Mouse (Mus musculus): ENCODE data around the gene Cacna1c. TPM values are rescaled to one million over a fixed set of nuclear protein-coding genes. Genes with fewer than 3 reads are reported as not detected.
A peak's percentile ranks its signal among the peaks of the same experiment; 100 is the strongest.

Gene Cacna1c
- polyA plus RNA-seq, 1 experiment from 2014 or later: 0.23 TPM

DNA sequence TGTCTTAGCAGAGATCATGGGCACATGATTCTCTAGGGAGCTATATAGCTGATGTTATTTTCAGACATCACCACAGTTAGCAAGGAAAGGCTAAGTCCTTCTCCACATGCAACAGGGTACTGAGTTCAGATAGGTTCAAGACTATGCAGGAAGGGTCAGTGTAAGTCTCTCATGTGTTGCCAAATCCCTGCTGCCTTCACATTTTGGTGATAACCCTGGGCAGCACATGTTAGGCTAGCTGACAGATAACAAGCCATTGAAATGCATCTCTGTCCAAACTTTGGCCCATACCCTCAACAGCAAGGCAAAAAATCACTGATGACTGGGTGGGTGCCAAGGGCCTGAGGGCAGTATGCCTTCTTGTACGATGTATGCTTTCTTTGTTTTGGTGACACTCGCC lies 161.3 kb downstream of the Cacna1c start:
- Histone ChIP-seq H3K4me2 (ENCODE audit: low read depth, low read length) (no peak overlapping the region), H3K36me3 (replicated peaks; ENCODE audit: insufficient read depth, low read length) (no peaks in the 10 kb centered on the region), H3K4me1 (ENCODE audit: insufficient read depth) (no peaks in the 10 kb centered on the region), H3K4me3 (ENCODE audit: low read depth, low read length) (no peak overlapping the region), H3K9ac (replicated peaks) (no peak overlapping the region), H3K27ac (ENCODE audit: low read depth) (no peak overlapping the region), H3K27me3 (ENCODE audit: insufficient read depth, low read length) (no peaks in the 10 kb centered on the region), H3K9me3 (ENCODE audit: low read length) (no peaks in the 10 kb centered on the region)
- 73% methylated on average over 2 of the region's 2 CpGs for WGBS (ENCODE audit: insufficient replicate concordance)
- ATAC-seq (no peak), DNase-seq (no peak)
- no peak for TF ChIP-seq EP300 (IDR thresholded peaks at IDR 0.05; ENCODE audit: low read depth)
- no peak for TF ChIP-seq CTCF (IDR thresholded peaks at IDR 0.05; ENCODE audit: low read depth)

DNA sequence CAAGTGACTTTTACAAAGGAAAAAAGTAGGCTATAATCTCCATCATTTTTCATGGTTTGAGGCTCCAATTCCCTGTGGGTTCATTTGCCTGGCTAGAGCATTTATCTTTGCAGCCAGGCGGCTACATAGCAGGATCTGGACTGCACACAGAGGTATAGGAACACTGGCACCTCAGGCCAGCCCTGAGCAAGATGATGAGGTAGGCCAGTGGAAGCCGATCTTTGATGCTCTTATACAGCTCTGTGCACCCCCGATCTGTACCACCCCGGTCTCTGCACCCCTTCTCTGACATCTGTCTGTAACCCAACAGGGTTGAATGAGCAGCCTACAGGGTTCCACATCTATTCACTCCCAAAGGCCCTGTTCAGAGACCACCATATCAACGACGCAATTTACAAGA lies 168.3 kb downstream of the Cacna1c start:
- Histone ChIP-seq H3K4me2 (ENCODE audit: low read depth, low read length) (no peak overlapping the region), H3K9ac (replicated peaks) (no peak overlapping the region), H3K27me3 (ENCODE audit: insufficient read depth, low read length) (no peaks in the 10 kb centered on the region), H3K4me3 (ENCODE audit: low read depth, low read length) (no peak overlapping the region), H3K27ac (ENCODE audit: low read depth) (no peak overlapping the region), H3K4me1 (ENCODE audit: insufficient read depth) (no peaks in the 10 kb centered on the region), H3K9me3 (ENCODE audit: low read length) (no peaks in the 10 kb centered on the region), H3K36me3 (replicated peaks; ENCODE audit: insufficient read depth, low read length) (no peaks in the 10 kb centered on the region)
- DNase-seq (no peak), ATAC-seq (no peak)
- TF ChIP-seq EP300 (IDR thresholded peaks at IDR 0.05; ENCODE audit: low read depth) (no peak), CTCF (IDR thresholded peaks at IDR 0.05; ENCODE audit: low read depth) (no peak)
- 84% methylated on average over 6 of the region's 6 CpGs for WGBS (ENCODE audit: insufficient replicate concordance)

DNA sequence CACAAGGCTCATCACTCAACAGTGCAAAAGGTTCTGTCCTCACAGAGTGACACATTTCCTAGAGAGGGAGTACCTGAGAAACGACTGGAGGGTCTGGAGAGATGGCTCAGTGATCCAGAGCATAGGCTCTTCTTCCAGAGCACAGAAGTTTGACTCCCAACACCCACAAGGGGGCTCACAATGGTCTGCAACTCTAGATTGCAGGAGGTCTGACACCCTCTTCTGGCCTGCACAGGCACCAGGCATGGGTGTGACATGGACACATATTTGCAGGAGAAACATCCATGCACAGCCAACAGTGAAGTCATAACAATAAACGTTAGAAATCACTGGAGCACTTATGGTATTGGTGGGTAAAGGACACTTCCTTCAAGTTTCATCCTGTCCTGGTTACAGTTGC lies 173.4 kb downstream of the Cacna1c start:
- Histone ChIP-seq H3K4me2 (ENCODE audit: low read depth, low read length) (no peak overlapping the region), H3K27ac (ENCODE audit: low read depth) (no peak overlapping the region), H3K4me3 (ENCODE audit: low read depth, low read length) (no peak overlapping the region), H3K27me3 (ENCODE audit: insufficient read depth, low read length) (no peaks in the 10 kb centered on the region), H3K9ac (replicated peaks) (no peak overlapping the region), H3K4me1 (ENCODE audit: insufficient read depth) (no peaks in the 10 kb centered on the region), H3K36me3 (replicated peaks; ENCODE audit: insufficient read depth, low read length) (no peaks in the 10 kb centered on the region), H3K9me3 (ENCODE audit: low read length) (no peaks in the 10 kb centered on the region)
- WGBS (ENCODE audit: insufficient replicate concordance): 48% methylated on average over 2 of the region's 2 CpGs
- DNase-seq: no peak
- ATAC-seq: no peak
- TF ChIP-seq CTCF (IDR thresholded peaks at IDR 0.05; ENCODE audit: low read depth): peak; percentile 36
- no peak for TF ChIP-seq EP300 (IDR thresholded peaks at IDR 0.05; ENCODE audit: low read depth)

DNA sequence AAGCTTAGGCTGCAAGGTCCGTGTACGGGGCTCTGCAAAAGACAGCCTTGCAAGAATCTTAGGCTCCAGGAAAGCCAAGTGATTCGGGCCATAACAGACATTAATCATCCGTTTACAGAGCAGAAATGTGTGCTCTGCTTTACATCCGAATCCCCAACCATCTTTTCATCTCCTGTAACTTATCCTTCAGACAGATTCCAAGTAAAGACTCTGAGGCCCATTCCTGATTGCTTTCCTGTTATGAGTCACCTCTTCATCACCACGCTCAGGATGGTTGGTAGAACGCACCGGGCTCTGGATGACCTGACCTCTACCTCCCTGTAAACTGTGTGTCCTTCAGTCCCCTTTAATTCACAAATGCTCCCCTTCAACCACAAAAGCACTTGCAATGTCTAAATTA lies 175.0 kb downstream of the Cacna1c start:
- 78% methylated on average over 8 of the region's 8 CpGs for WGBS (ENCODE audit: insufficient replicate concordance)

DNA sequence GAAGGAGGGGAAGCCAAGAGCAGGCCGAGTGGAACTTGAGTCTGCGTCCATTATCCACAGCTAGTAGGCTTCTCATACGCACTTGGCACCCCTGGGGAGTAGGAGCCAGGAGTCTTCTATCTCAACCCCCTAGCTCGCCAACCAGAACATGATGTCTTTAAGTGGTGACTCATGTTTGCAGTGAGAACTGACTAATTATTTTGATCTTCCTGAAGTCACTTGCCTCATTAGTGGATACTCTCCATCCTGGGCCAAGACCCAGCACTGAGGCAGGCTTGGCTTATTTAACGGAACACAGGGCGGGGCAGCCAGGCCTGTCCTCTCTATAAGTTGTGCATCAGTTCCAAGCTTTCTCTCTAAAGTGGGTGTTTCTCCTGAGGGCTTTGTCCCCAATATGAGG lies 177.3 kb downstream of the Cacna1c start:
- H3K9me3 ChIP-seq (ENCODE audit: low read length): no peaks in the 10 kb centered on the region
- no peak for ATAC-seq
- no peak overlapping the region for H3K9ac ChIP-seq (replicated peaks)
- 83% methylated on average over 6 of the region's 6 CpGs for WGBS (ENCODE audit: insufficient replicate concordance)
- no peak overlapping the region for H3K27ac ChIP-seq (ENCODE audit: low read depth)
- H3K4me2 ChIP-seq (ENCODE audit: low read depth, low read length): no peak overlapping the region
- no peaks in the 10 kb centered on the region for H3K36me3 ChIP-seq (replicated peaks; ENCODE audit: insufficient read depth, low read length)
- H3K27me3 ChIP-seq (ENCODE audit: insufficient read depth, low read length): no peaks in the 10 kb centered on the region
- H3K4me1 ChIP-seq (ENCODE audit: insufficient read depth): peaks cover 2% of the 10 kb centered on the region; the same call in 1 of the 2 replicates
- DNase-seq: no peak
- no peak for TF ChIP-seq EP300 (IDR thresholded peaks at IDR 0.05; ENCODE audit: low read depth)
- no peak for TF ChIP-seq CTCF (IDR thresholded peaks at IDR 0.05; ENCODE audit: low read depth)
- no peak overlapping the region for H3K4me3 ChIP-seq (ENCODE audit: low read depth, low read length)

More for the DNA sequence above, 175.0 kb downstream of the Cacna1c start:
- no peaks in the 10 kb centered on the region for H3K27me3 ChIP-seq (ENCODE audit: insufficient read depth, low read length)
- no peak overlapping the region for H3K4me2 ChIP-seq (ENCODE audit: low read depth, low read length)
- H3K9me3 ChIP-seq (ENCODE audit: low read length): no peaks in the 10 kb centered on the region
- DNase-seq: no peak
- no peak overlapping the region for H3K9ac ChIP-seq (replicated peaks)
- H3K4me1 ChIP-seq (ENCODE audit: insufficient read depth): no peaks in the 10 kb centered on the region
- no peaks in the 10 kb centered on the region for H3K36me3 ChIP-seq (replicated peaks; ENCODE audit: insufficient read depth, low read length)
- H3K27ac ChIP-seq (ENCODE audit: low read depth): no peak overlapping the region
- TF ChIP-seq EP300 (IDR thresholded peaks at IDR 0.05; ENCODE audit: low read depth): no peak
- TF ChIP-seq CTCF (IDR thresholded peaks at IDR 0.05; ENCODE audit: low read depth): no peak
- ATAC-seq: no peak
- no peak overlapping the region for H3K4me3 ChIP-seq (ENCODE audit: low read depth, low read length)

DNA sequence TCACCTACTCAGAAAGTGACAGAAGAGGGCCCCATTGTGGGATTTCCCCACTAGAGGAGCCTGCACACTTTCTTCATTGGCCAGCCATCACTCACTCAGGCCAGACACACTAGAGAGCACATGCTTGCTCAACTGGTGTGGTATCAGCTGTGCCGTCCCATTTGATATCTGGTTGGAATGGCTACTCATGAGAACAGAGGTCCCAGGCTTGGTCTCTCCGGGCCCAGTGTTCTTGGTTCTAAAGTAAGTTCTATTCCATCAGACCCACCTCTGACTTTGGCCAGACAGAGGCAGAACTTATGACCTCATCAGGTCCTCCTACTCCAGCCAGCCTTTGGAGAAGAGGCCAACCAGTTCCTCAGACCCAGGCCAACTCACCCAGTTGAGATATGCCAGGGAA lies 178.0 kb downstream of the Cacna1c start:
- Histone ChIP-seq H3K9me3 (ENCODE audit: low read length) (no peaks in the 10 kb centered on the region), H3K4me1 (ENCODE audit: insufficient read depth) (peaks cover 2% of the 10 kb centered on the region; the same call in 1 of the 2 replicates), H3K27ac (ENCODE audit: low read depth) (no peak overlapping the region), H3K36me3 (replicated peaks; ENCODE audit: insufficient read depth, low read length) (no peaks in the 10 kb centered on the region), H3K9ac (replicated peaks) (no peak overlapping the region), H3K4me2 (ENCODE audit: low read depth, low read length) (no peak overlapping the region), H3K4me3 (ENCODE audit: low read depth, low read length) (no peak overlapping the region), H3K27me3 (ENCODE audit: insufficient read depth, low read length) (no peaks in the 10 kb centered on the region)
- DNase-seq: no peak
- 82% methylated on average over 2 of the region's 2 CpGs for WGBS (ENCODE audit: insufficient replicate concordance)
- no peak for ATAC-seq
- TF ChIP-seq CTCF (IDR thresholded peaks at IDR 0.05; ENCODE audit: low read depth): no peak

DNA sequence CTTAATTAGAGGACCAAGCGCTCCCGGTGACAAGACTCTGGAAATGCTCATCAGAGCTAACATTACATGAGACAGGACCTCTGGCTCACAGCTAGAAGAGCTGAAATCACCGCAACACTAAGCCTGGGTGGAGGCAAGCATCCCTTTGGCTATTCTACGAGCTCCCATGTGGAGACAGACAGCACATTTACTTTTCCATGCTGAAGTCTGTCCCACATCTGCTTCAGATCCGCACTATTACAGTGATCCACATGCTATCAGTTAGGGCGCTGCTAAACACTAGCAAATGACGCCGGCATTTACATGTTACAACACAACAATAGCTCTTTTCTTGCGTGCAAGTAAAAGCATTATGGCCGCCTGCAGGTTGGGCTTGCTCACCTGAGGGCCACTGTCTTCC lies 178.7 kb downstream of the Cacna1c start:
- H3K9ac ChIP-seq (replicated peaks): no peak overlapping the region
- ATAC-seq (no peak), DNase-seq (no peak)
- TF ChIP-seq CTCF (IDR thresholded peaks at IDR 0.05; ENCODE audit: low read depth) (no peak), EP300 (IDR thresholded peaks at IDR 0.05; ENCODE audit: low read depth) (no peak)
- no peaks in the 10 kb centered on the region for H3K36me3 ChIP-seq (replicated peaks; ENCODE audit: insufficient read depth, low read length)
- no peaks in the 10 kb centered on the region for H3K9me3 ChIP-seq (ENCODE audit: low read length)
- 91% methylated on average over 10 of the region's 10 CpGs for WGBS (ENCODE audit: insufficient replicate concordance)
- no peak overlapping the region for H3K4me2 ChIP-seq (ENCODE audit: low read depth, low read length)
- no peak overlapping the region for H3K4me3 ChIP-seq (ENCODE audit: low read depth, low read length)
- no peak overlapping the region for H3K27ac ChIP-seq (ENCODE audit: low read depth)
- no peaks in the 10 kb centered on the region for H3K27me3 ChIP-seq (ENCODE audit: insufficient read depth, low read length)
- peaks cover 2% of the 10 kb centered on the region; the same call in 1 of the 2 replicates for H3K4me1 ChIP-seq (ENCODE audit: insufficient read depth)

Data from liver, postnatal 0 days (tissue).